8 mouse cellular contexts compared by ENCODE assay signal in the genomic region with DNA sequence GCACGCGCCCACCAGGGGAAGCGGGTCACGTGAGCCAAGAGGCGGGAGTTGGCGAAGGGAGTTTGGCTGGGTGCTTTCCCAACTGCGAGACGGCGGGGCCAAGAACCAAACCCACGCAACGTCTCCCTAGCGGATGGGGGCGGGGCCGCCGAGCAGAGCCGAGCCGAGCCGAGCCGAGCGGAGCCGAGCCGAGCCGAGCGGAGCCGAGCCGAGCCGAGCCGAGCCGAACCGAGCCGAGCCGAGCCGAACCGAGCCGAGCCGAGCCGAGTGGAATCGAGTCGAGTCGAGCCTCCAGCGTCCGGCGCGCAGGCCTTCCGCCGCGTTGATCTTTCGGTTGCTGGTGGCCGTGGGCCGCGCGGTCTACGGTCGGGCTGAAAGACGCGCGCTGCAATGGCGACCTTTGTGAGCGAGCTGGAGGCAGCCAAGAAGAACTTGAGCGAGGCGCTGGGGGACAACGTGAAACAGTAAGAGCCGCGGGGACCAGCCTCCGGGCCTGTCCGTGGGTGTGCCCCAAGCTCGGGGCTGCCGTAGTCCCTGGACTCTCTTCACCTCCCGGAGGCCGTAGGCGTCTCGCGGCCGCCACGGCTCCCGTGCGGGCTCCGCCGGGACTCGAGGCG. TPM values are rescaled to one million over a fixed set of nuclear protein-coding genes. Genes with fewer than 3 reads are reported as not detected.
DNase-seq lines count a peak whose midpoint lies in the region; ATAC-seq lines count a peak whose summit lies in the region.

A gene (plus strand): TSS at position 85 of the 617 bp plus-strand sequence.

- H3K27me3 ChIP-seq in hindbrain, embryonic 10.5 days (ENCODE audit: insufficient read depth, poor library complexity, severe bottlenecking) = no peaks in the 10 kb centered on the region

- no peaks in the 10 kb centered on the region for H3K9me3 ChIP-seq in hindbrain, embryonic 10.5 days

- peak; percentile 89 for ATAC-seq in frontal cortex, adult (ENCODE audit: low TSS enrichment)

- WGBS in hindbrain, embryonic 10.5 days = under 1% methylated on average over 81 of the region's 81 CpGs

- peak; percentile 60 for DNase-seq in MEL-GATA-1-ER (ENCODE audit: extremely low read depth, low read depth)
- peak; percentile 94 for DNase-seq in cerebellum, adult 8-10 months
- peak; percentile 97 for DNase-seq in hindbrain, embryonic 10.5 days (ENCODE audit: low spot score)
- DNase-seq in layer of hippocampus, postnatal 10 days (ENCODE audit: low spot score in 2 of 2) = peak; percentile 96
- DNase-seq in lung, postnatal 10 days = peak; percentile 95
- peak; percentile 92 for DNase-seq in ovary, postnatal 36 days (ENCODE audit: low spot score)
- peak; percentile 92 for DNase-seq in thymus, postnatal 25 days

- H3K4me3 ChIP-seq in hindbrain, embryonic 10.5 days = peak within 1 kb of the TSS; percentile 98

- peaks cover 25% of the 10 kb centered on the region for H3K36me3 ChIP-seq in hindbrain, embryonic 10.5 days

- peak within 1 kb of the TSS; percentile 98 for H3K27ac ChIP-seq in hindbrain, embryonic 10.5 days

- peaks cover 23% of the 10 kb centered on the region for H3K4me1 ChIP-seq in hindbrain, embryonic 10.5 days (replicated peaks)

RNA-seq across cellular contexts. Expression of the gene that starts here (rescaled TPM):
- polyA plus RNA-seq in hindbrain, embryonic 10.5 days (2016; fragmentation: Nextera tagmentation; extraction: Ambion mirVana) = 58.7 and 60.3 TPM in 2 replicates
- total RNA-seq in layer of hippocampus, postnatal 10 days (2021) = 10 to 100 TPM; 36.6 to 38.9 TPM

Comparison
In these comparisons a context has a peak if more than half of its experiments do, and no peak if none do; other contexts are left out.
1. Peak in every context shown above with its lines: DNase-seq, ATAC-seq, H3K4me3 ChIP-seq and H3K27ac ChIP-seq.